Mouse (Mus musculus) cortical plate, adult 2 months (tissue): ENCODE measurements around the gene Psme3.

Source experiments
- CTCF ChIP-seq: fragments of 200-500 bp; IDR thresholded peaks from 2 replicates; pipeline ENCODE4 v1.5.1; 2011; ENCODE audit warnings: mild to moderate bottlenecking, control low read depth, low read length; ENCODE audit not compliant: insufficient read depth; ENCODE audit errors: extremely low read depth
- POLR2A ChIP-seq: fragments of 200-500 bp; IDR thresholded peaks from 2 replicates; pipeline ENCODE4 v1.6.1; 2011; ENCODE audit warnings: mild to moderate bottlenecking, low read length, control low read depth; ENCODE audit not compliant: insufficient read depth; ENCODE audit errors: extremely low read depth

DNA sequence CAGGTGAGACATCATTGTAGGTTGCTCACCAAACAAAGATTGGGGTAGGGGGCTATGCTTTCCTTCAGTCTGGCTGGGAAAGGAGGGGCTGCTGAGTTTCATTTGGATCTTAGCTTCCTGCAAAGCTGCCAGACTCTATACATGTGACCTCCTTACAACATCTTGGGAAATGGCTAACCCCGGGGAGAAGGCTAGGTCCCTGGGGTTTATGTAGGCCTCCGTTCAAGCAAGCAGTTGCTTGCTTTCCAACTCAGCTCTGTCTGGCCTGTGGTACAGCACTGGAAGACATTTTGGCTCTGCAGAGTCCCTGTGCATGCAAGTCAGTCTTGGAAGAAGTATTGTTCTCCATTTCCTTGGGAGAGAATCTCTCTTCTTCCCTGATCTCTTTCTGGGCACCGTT, 16.5 kb downstream of the Psme3 start:
- TF ChIP-seq POLR2A (no peak), CTCF (no peak)
